Mouse (Mus musculus) retina, embryonic 14.5 days (tissue): ENCODE measurements at regions not wholly inside any gene's neighbourhood (a gene's known extent, or its start where the extent isn't known, plus 50 kb on each side); places are given as distances from the start of the nearest gene placed in this dataset.

ENCODE experiments used
- DNase-seq: peaks from one replicate; pipeline ENCODE4 v3.0.0-alpha.2; 2015; ENCODE audit warnings: low spot score

GRCm38 (mm10) chr3:4226986-4227385, 1523.6 kb upstream of the Gm8797 start:
- DNase-seq = peak; percentile 50

DNA sequence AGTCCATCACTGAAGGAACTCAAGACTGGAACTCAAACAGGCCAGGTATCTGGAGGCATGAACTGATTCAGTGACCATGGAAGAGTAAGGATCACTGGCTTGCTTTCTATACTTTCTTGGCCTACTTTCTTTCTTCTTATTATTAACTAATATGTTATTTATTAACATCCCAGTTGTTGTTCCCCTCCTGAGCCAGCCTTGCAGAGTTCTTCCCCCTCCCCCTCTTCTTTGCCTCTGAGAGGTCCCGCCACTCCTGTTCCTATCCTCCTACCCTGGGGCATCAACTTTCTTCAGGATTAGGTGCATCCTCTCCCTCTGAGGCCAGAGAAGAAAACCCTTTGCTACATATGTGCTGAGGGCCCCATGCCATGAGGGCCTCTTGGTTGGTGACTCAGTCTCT, 1479.2 kb upstream of the Gm8797 start:
- DNase-seq = no peak

DNA sequence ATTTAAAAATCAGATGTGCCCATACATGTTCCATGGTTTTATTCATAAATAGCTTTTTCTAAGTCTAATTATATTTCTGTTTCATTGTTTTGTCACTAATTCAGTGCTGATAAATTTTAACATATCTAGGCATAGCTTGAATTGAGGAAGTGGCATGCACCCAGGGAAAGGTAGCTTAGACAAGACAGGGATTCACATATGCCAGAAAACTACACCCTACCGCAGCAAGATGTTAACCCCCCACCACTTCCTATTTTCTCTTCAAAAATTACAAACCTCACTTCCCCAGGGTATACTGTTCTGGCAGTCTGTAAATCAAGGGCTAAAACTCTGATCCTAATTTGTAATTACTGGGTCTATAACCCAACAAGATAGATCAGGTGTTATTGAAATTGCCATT, 1476.0 kb upstream of the Gm8797 start:
- DNase-seq = no peak

DNA sequence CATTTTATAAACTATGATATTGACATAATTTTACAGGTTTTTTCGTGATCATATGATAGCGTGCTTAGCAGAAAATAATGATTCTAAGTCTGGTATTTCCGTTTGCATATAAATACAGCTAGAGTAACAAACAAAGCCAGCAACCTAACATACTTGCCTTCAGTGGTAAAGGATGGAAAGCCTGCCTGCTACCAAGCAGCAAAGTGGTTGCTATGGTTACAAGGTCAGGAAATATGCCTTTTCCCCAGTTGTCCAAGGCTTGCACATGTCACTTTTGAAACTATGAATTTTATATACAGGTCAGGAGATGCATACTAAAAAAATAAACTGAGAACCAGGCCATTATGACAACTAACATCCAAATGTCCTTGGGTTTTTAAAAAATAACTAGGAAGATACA, 1472.6 kb upstream of the Gm8797 start:
- peak; percentile 70 for DNase-seq

DNA sequence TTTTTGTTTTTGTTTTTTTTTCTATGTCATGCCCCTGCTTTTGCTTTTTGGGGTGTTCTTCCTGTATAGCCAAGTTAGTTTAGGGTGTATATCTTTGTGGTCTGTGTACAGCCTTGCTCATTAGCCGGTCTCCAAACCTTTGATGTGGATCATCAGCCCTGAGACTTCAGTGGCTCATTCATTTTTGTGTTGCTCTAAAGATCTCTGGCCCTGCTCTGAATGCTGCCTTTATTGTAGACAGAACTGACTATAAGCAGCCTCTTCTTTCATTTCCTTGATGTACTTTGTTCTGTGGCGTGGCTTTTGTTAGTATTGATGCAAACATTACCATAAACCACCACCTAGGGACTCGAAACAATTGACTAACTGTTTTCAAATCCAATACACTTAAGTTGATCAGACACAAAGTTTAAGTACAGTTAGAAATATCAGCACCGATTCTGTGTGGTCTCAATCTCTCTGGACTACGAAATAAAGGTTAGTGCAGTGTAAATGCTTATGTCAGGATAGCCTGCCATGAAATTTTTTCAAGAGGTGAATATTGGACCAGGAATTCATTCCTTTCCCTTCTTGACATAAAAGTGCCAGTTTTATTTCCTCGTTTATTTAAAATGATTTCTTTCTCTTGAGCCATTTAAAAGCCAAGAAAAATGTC, 1470.1 kb upstream of the Gm8797 start:
- peak; percentile 41 for DNase-seq

DNA sequence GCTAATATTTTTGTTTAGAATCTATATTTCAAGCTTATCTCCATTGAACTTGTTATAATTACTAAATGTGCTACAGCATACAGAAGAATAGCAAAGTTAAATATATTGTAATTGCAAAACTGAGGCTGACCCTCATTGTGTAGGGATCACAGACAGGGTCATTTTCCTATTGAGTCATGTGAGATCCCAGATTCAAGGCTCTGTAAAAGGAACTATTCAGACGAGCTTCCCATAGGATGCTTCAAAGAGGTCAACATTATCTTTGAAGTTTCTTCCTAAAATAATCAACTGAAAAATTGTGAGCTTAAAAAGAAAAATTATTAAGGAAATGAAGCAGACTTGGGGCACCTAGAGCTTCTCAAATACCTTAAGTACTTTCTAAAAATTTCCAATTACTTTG, 1469.5 kb upstream of the Gm8797 start:
- no peak for DNase-seq

DNA sequence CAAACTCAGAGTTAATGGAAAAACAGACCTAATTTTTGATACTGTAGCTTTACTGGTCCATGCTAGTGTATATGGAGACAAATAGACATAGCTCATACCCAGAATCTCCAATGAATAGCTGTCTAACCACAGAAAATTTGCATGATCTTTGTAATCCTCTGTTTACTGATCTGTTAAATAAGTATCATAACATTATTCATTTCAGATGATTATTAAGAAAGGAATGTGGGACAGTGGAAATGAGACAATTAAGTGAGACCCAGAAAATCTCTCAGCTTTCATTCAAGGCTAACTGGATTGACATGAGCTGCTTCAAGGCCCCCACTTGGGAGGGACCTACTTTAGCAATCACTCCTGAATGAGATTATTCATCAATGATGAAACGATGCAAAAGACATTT, 1463.5 kb upstream of the Gm8797 start:
- DNase-seq = no peak

DNA sequence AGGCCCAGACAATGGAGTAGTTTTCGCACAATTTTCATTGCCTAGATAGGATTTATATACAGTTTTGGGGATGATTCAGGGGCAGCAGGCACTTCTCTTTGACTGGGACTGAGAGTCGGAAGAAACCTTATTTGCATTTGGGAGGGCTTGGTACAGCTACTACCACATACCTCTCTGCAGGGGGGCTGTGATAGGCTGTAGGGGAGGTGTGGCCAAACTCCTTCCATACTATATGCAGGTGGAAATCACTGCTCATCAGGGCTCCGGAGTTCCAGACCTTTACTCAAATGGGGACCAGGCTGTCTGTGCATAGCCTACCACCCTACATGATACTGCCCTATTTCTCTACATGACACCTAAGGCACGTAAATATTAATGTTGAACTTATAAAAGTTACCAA, 1414.2 kb upstream of the Gm8797 start:
- DNase-seq = no peak

GRCm38 (mm10) chr3:4339153-4339552, 1411.5 kb upstream of the Gm8797 start:
- DNase-seq = no peak
